Mouse (Mus musculus) spleen, postnatal 10 days (tissue): ENCODE data around the gene St3gal3.

Source experiments
- DNase-seq, 2 experiments: peaks; one replicate each; pipeline ENCODE4 v3.0.0; 2021 to 2022; ENCODE audit warnings: low spot score in 2 of 2

The St3gal3 gene

GRCm38 (mm10) chr4:118057076-118057475 lies 77.6 kb downstream of the St3gal3 start:
- DNase-seq = no peak

GRCm38 (mm10) chr4:118054615-118055014 lies 80.1 kb downstream of the St3gal3 start:
- no peak for DNase-seq

GRCm38 (mm10) chr4:118053904-118054303 lies 80.8 kb downstream of the St3gal3 start:
- DNase-seq = no peak

GRCm38 (mm10) chr4:118049606-118050302 lies 85.0 kb downstream of the St3gal3 start:
- no peak for DNase-seq

GRCm38 (mm10) chr4:118044510-118044909 lies 90.2 kb downstream of the St3gal3 start:
- no peak for DNase-seq

- DNase-seq = no peak
Observed at GRCm38 (mm10) chr4:118043331-118044002, 91.2 kb downstream of the St3gal3 start.

GRCm38 (mm10) chr4:118042671-118043320 lies 91.9 kb downstream of the St3gal3 start:
- no peak for DNase-seq

- DNase-seq = no peak
Observed at GRCm38 (mm10) chr4:118041145-118041544, 93.6 kb downstream of the St3gal3 start.

- DNase-seq = no peak
Observed at GRCm38 (mm10) chr4:118040650-118041049, 94.1 kb downstream of the St3gal3 start.

- DNase-seq = no peak
Observed at GRCm38 (mm10) chr4:118039964-118040363, 94.8 kb downstream of the St3gal3 start.

GRCm38 (mm10) chr4:118038023-118038422 lies 96.7 kb downstream of the St3gal3 start:
- no peak for DNase-seq

GRCm38 (mm10) chr4:118037406-118037805 lies 97.3 kb downstream of the St3gal3 start:
- DNase-seq = no peak

GRCm38 (mm10) chr4:118036531-118036930 lies 98.2 kb downstream of the St3gal3 start:
- DNase-seq = no peak

- DNase-seq = no peak
Observed at GRCm38 (mm10) chr4:118035090-118035489, 99.6 kb downstream of the St3gal3 start.

- DNase-seq = no peak
Observed at GRCm38 (mm10) chr4:118033026-118033425, 101.7 kb downstream of the St3gal3 start.

GRCm38 (mm10) chr4:118031776-118032170 lies 102.9 kb downstream of the St3gal3 start:
- no peak for DNase-seq

GRCm38 (mm10) chr4:118031132-118031775 lies 103.5 kb downstream of the St3gal3 start:
- DNase-seq = no peak

GRCm38 (mm10) chr4:118030330-118030729 lies 104.4 kb downstream of the St3gal3 start:
- no peak for DNase-seq

GRCm38 (mm10) chr4:118029892-118030291 lies 104.8 kb downstream of the St3gal3 start:
- no peak for DNase-seq

- no peak for DNase-seq
Observed at GRCm38 (mm10) chr4:118028994-118029393, 105.7 kb downstream of the St3gal3 start.

GRCm38 (mm10) chr4:118025931-118026330 lies 108.8 kb downstream of the St3gal3 start:
- no peak for DNase-seq

- no peak for DNase-seq
Observed at GRCm38 (mm10) chr4:118025381-118025780, 109.3 kb downstream of the St3gal3 start.
